Mouse (Mus musculus): ENCODE data around the gene Gm4847. TPM values are rescaled to one million over a fixed set of nuclear protein-coding genes. Genes with fewer than 3 reads are reported as not detected.

The Gm4847 gene
- polyA plus RNA-seq (2012; rRNA removed), result 0.06 TPM in 1 of 2 replicates, not detected in the other

GRCm38 (mm10) chr1:166647593-166647992, at the start of gene Gm4847:
Gene Gm4847 (minus strand): TSS chr1:166647693.
- DNase-seq (ENCODE audit: extremely low spot score in 1 of 2, low spot score in 1 of 2), result no peak

- no peak for DNase-seq (ENCODE audit: extremely low spot score in 1 of 2, low spot score in 1 of 2)
These were observed 34.3 kb upstream of the Gm4847 start, which contains the start of gene Fmo9 for GRCm38 (mm10) chr1:166681745-166682144. Gene Fmo9 (minus strand): TSS chr1:166681845.

GRCm38 (mm10) chr1:166669264-166669663, 21.8 kb upstream of the Gm4847 start:
- no peak for DNase-seq (ENCODE audit: extremely low spot score in 1 of 2, low spot score in 1 of 2)

GRCm38 (mm10) chr1:166660800-166661199, 13.3 kb upstream of the Gm4847 start:
- no peak for DNase-seq (ENCODE audit: extremely low spot score in 1 of 2, low spot score in 1 of 2)

Other genes with a start within 250 kb of the Gm4847 start
- 26.4 TPM in 2 replicates for gene Pogk, start 237.8 kb downstream of the Gm4847 start, polyA plus RNA-seq (2012; rRNA removed)
- gene Gm4846, start 150.1 kb downstream of the Gm4847 start, polyA plus RNA-seq (2012; rRNA removed), result not detected in 2 replicates
- not detected in 2 replicates for gene Fmo9, start 34.2 kb upstream of the Gm4847 start, polyA plus RNA-seq (2012; rRNA removed)

Data from frontal cortex, adult 2 months (tissue).